Mouse (Mus musculus): ENCODE results near the gene Ostf1.

The Ostf1 gene

DNA sequence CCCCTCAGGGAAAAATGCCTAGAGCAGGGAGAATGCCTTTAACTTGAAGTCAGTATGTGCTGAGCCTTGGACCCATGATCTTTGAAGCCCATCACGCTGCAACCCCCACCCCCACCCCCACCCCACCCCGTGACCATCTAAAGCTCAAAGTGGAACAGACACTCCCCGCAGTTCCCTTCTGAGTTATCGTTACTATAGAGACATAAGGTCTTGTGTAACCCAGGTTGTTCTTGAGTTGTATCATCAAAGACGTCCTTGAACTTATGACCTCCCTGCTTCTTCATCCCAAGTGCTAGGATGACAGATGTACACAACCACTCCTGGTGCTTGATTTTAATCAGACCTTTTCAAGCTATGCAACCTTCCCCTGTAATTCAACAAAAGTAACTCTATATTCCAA, 57.7 kb downstream of the Ostf1 start:
- no peak for DNase-seq (ENCODE audit: extremely low read depth, low read depth, low spot score)

DNA sequence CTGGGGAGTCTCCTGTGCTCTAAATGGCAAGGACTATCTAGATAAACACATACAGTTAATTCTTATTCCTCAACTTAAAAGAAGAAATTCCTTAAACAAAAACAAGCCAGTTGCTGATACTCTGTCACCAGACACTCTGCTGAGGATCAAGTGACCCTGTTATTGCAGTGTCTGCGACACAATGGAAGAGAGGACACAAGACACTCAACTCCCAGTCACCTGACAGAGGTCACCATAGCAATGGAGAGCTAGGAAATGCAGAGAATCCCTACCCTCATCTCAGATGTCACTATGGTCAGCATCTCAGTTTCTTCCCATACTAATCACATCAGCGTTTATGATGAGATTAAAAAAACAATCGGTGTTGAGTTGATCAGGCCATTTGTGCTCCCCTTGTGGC, 58.2 kb downstream of the Ostf1 start:
- DNase-seq (ENCODE audit: extremely low read depth, low read depth, low spot score) = no peak

DNA sequence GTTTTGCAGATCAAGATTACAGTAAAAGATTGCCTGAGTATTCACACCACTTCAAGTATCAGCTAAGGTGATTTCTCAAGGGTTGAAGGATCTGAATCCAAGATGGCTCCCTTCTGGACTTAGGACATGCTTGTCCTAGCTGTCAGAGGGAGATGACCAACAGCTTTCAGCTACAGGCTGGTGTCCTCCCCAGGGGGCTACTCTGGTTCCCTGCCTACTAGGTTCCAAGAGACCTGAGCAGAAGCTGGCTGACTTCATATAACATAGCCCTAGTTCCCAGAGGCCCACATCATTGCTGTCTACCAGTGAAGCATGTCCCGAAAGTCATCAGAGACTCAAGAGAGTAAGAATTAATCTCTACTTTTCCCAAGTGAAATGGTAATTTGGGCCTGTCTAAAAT, 62.1 kb downstream of the Ostf1 start:
- no peak for DNase-seq (ENCODE audit: extremely low read depth, low read depth, low spot score)

DNA sequence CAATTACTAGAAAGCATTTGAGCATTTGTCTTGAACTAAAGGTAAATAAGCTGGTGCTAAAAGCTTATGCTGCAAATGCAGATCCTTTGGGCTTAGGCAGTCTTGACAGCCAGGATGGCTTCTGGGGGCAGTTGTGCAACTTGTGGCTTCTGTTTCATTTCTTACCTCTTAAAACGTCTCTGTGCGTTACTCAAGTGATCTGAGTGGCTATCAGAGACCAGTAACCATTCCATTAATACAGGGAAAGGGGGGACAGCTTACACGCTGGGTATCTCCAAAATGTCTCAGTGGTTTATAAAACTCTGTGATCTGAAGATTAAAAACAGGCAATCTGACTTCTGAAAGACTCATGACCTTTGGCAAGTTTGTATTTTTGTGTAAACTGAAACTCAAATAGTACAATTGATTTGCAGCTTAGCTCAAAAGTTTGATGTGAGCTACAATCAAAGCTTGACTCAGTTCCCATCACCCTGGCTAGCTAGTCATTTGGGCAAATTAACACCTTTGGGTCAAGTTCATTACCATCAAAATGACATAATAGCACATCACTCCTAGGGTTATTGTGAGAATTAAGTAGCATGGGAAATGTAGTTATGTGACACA, 62.7 kb downstream of the Ostf1 start:
- peak; percentile 3 for DNase-seq (ENCODE audit: extremely low read depth, low read depth, low spot score)

DNA sequence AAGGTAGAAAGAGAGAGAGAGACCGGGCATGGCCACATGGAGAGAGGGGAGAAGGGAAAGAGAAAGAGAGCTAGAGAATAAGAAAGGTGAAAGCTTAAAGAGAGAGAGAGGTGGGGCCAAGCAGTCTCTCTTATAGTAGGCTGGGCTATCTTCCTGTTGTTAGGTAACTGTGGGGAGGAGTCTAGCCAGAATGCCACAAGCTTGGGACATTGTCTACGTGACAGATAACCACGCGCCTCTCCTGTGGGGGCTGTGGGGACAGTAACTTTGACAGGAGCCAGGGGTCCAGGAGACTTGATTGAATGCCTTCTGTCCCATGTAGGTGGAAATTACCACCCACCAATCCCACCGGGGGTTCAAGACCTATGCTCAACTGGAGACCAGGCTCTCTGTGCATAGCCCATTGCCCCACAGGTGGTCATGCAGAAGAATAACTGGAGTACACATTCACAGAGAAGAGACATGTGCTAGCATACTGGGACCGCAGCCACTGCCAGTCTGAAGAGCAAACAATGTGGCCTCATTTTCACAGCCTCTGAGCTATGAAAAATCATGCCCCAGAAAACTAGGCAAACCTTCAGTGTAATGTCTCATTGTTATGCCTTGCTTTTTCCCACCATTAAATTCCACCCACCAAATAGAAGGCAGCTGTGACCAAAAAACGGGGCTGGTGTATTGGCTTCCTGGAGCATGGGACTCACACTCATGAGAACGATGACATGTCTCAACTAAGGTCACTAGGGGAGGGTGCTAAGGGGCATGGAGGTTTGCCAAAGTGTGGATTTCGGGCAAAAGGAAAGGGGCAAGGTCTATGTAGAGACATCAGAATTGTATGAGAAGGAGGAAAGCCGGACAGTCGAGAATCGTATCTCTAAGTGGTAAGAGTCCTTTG, 63.4 kb downstream of the Ostf1 start:
- DNase-seq (ENCODE audit: extremely low read depth, low read depth, low spot score) = no peak

DNA sequence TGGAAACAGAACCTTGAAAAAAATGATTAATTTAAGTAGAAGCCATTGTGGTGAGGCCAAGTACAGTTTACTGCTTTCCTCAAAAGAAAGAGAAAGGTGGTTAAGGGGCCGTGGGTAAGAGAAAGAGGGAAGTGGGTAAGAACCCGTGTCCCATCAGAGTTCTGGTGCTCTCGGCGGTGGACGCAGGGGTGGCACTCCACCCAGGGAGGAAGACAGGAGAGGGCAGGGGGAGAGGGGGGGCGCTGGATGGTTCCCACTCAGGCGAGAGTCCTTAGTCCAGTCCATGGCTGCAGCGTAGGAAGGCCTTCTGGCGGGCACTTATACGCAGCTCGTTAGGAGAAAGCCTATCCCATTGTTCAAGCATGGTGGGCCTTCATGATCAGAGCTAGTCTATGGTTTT, 64.1 kb downstream of the Ostf1 start:
- no peak for DNase-seq (ENCODE audit: extremely low read depth, low read depth, low spot score)

DNA sequence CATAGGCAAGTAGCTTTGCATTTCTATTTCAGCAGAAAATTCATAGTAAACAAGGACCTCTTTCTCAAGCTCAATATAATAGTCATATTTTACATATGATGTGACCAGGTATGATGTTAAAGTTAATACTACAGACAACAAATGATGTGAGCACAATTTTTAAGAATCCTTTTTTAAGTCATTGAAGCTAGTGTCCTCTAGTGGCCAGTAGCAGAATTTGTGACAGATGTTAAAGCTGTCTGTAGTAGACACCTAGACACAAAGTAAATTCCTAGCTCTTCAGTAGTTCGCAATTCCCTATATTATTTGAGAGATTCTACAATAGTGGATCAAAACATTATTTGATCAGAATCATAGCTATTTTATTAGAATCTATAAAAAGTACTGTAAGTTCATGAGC, 73.9 kb downstream of the Ostf1 start:
- no peak for DNase-seq (ENCODE audit: extremely low read depth, low read depth, low spot score)

DNA sequence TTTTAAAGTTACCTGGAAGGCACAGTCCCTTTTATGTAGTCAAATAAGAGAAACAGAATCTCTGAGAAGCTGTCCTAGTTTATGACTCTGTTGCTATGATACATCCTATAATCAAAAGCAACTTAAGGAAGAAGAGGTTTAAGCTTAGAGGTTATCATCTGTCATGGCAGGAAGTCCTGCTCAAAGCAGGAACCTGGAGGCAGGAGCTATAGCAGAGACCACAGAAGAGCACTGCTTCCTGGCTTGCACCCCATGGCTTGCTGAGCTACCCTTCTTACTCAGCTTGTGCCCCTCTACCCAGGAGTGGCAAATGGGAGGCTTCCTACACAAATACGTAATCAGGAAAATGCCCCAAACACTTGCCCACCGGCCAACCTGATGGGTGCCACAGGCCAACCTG, 76.0 kb downstream of the Ostf1 start:
- no peak for DNase-seq (ENCODE audit: extremely low read depth, low read depth, low spot score)

DNA sequence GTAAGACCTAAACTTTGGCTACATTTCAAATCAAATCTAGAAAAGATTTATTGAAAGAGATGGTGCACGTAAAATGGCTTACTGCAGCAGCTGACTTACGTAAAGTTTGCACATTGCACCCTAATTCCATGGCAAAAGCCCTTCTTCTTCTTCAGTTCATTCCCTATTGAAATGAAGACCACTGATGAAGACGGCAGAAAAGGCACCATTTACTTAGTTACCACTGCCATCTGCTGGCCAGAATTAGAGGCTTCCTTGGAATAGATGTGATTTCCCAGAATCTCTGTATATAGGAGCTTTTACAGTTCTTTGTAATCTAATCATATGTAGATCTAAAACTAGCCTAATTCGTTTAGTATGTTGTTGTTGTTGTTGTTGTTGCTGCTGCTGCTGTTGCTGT, 83.0 kb downstream of the Ostf1 start:
- no peak for DNase-seq (ENCODE audit: extremely low read depth, low read depth, low spot score)

All from fat pad, adult 2 months (tissue).